Mouse (Mus musculus) kidney, adult 9 months (tissue): ENCODE data around the gene Ajuba.

Experiments used
- DNase-seq: peaks from one replicate; pipeline ENCODE4 v3.0.0; 2022

Gene Ajuba

DNA sequence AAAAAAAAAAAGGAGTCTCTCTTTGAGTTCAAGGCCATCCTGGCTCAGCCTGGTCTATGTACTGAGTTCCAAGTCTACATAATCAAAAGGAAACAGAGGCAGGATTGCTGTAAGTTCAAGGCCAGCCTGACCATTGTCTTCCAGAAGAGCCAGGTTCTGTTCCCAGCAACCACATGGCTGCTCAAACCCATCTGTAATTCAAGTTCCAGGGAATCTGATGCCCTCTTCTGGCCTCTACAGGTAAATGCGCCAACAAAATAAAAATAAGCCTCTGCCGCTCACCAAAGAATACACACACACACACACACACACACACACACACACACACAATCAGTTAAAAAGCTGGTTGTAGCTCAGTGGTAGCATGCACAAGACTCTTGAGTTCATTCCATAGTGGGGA, 38.8 kb downstream of the Ajuba start:
- no peak for DNase-seq

DNA sequence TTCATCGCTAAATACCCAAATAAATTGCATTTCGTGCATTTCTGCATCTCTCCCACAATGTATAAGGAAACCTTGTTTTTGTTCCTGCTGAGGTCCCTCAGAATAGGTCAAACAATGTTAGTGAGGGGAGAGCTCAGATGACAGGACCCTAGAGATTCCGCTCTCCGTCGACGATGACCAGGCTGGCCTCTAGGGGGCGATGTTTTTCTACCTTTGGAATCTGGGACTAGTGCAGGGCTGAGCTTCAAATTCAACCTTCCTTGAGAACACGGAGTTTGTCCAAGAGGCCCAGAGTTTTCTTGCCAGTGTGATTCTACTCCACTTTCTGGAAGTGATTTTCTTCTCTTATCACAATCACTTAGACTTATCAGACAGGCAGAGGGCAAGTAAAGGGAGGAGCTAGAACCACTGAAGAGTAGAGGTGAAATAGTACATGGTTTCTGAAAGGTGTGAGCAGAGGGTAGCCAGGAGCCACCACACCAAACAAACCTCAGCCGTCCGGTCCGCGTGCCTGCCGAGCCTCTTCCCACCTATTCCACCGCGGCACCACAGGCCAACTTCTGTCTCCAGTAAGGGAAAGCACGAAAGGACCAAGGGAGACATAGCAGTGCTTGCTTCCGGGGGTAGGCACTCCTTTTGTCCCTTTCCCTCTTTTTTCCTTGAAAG, 48.8 kb downstream of the Ajuba start:
- peak; percentile 89 for DNase-seq

DNA sequence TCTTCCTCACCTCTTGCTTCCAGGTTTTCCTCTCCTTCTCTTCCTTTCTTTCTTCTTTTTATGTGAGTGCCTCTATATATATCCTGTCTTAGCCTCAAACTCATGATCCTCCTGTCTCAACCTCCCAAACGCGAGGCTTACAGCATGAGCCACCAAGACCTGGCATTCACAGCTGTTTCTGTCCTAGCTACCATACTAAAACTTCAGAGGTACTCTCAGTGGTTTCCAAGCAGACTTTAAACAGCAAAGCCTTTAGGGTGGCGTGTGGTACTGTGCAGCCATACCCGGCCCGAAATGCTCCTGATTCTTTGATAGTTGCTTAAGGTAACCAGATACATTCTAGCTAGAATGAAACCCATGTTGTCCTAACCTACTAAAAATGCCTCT, 49.4 kb downstream of the Ajuba start:
- no peak for DNase-seq

DNA sequence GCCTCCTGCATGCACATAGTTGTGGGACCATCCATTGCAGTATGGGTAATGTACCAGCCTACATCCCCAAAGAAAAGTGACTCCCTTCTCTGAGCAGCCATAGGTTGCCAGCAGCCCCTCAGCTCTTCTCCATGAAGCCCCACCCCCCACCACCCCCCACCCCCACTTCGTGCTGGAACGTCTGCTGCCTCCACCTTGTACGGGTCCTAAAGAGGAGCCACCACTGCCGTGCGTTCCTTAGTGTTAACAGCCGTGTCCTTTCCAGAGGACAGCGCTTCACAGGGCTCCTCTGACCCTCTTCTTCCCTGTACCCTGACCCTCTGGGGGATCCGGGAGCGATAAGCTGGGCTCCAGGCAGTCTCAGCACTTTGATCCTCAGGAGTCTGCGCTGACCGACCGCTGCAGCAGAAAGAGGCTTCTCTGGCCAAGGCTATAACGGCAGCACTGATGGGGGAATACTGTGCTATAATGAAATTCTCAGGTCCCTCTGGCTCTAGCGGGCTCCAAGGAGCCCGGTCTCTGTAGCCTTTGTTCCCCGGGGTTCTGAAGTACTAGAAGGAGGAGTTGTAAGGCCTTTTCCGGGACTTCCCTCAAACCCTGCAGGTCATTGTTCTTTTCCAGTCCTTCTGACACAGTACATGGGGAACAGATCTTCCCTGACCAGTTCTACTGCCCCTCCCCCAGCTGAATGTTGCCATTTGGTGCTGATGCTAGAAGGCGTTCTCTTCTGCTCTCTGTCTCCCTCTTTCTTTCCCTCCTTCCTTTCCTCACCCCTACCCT, 49.9 kb downstream of the Ajuba start:
- DNase-seq: no peak

DNA sequence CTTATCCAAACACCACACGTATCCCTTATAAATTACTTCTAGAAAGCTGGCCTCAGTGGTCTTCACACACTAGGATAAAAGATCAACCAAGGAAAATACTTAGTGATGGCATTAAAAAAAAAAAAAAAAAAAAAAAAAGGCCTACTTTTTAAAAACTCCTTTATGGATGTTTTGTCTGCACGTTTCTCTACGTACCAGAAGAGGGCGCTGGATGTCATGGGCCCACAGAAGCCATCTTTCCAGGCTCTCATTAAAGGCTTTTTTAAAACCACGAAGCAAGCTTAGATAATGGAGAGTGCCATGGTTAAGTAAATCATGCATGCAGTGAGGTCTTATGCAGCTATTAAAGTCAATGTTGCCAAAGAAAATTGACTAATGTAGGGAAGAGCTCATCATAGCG, 53.8 kb downstream of the Ajuba start:
- DNase-seq: no peak
